Mouse (Mus musculus) macrophage (primary cell): ENCODE data around the gene Frmd4b. TPM values are rescaled to one million over a fixed set of nuclear protein-coding genes. Genes with fewer than 3 reads are reported as not detected.

Experiments used
- H3K27ac ChIP-seq: fragments of 350-480 bp; formaldehyde crosslinking; 2 replicates; pipeline ENCODE4 v1.9.0; 2021
- H3K36me3 ChIP-seq: fragments of 350-480 bp; formaldehyde crosslinking; 2 replicates; pipeline ENCODE4 v1.9.0; 2021; ENCODE audit errors: inconsistent target
- H3K4me3 ChIP-seq: fragments of 350-480 bp; formaldehyde crosslinking; 2 replicates; pipeline ENCODE4 v1.9.0; 2021; ENCODE audit errors: inconsistent target
- H3K79me2 ChIP-seq: fragments of 350-480 bp; formaldehyde crosslinking; 2 replicates; pipeline ENCODE4 v1.9.0; 2021; ENCODE audit errors: inconsistent target
- WGBS: methylation state at CpG from one replicate; pipeline ENCODE4 v1.1.7; 2026; ENCODE audit warnings: inconsistent platforms; ENCODE audit not compliant: missing documents; 5-methylcytosine and 5-hydroxymethylcytosine counted together
- polyA plus RNA-seq: library from polyadenylated mRNA; stranded (reverse); fragments of 250-400 nt; gene quantifications from 3 replicates; pipeline ENCODE4 v1.2.4, GENCODE M21; 2018; ENCODE audit warnings: inconsistent platforms

Frmd4b gene
- polyA plus RNA-seq, 1 experiment from 2014 or later: 139 TPM

- 33% methylated on average over 6 of the region's 6 CpGs for WGBS
- H3K4me3 ChIP-seq: no peak overlapping the region
- H3K36me3 ChIP-seq: no peaks in the 10 kb centered on the region
Observed at GRCm38 (mm10) chr6:97568538-97568937, 48.8 kb downstream of the Frmd4b start.

GRCm38 (mm10) chr6:97566746-97567145 lies 50.6 kb downstream of the Frmd4b start:
- WGBS: 86% methylated on average over 4 of the region's 4 CpGs

More at GRCm38 (mm10) chr6:97568538-97568937, 48.8 kb downstream of the Frmd4b start:
- H3K79me2 ChIP-seq: no peaks in the 10 kb centered on the region
- H3K27ac ChIP-seq: no peak overlapping the region

GRCm38 (mm10) chr6:97557147-97557546 lies 60.2 kb downstream of the Frmd4b start:
- Histone ChIP-seq H3K4me3 (no peak overlapping the region), H3K27ac (no peak overlapping the region), H3K79me2 (no peaks in the 10 kb centered on the region), H3K36me3 (no peaks in the 10 kb centered on the region)
- WGBS: 92% methylated on average over 8 of the region's 8 CpGs

More at GRCm38 (mm10) chr6:97566746-97567145, 50.6 kb downstream of the Frmd4b start:
- Histone ChIP-seq H3K79me2 (no peaks in the 10 kb centered on the region), H3K27ac (no peak overlapping the region), H3K4me3 (no peak overlapping the region), H3K36me3 (no peaks in the 10 kb centered on the region)

GRCm38 (mm10) chr6:97555637-97556036 lies 61.7 kb downstream of the Frmd4b start:
- no peaks in the 10 kb centered on the region for H3K79me2 ChIP-seq
- WGBS: 92% methylated on average over 7 of the region's 7 CpGs
- no peak overlapping the region for H3K4me3 ChIP-seq
- H3K36me3 ChIP-seq: no peaks in the 10 kb centered on the region
- H3K27ac ChIP-seq: no peak overlapping the region

GRCm38 (mm10) chr6:97553431-97553830 lies 63.9 kb downstream of the Frmd4b start:
- Histone ChIP-seq H3K4me3 (no peak overlapping the region), H3K27ac (no peak overlapping the region), H3K79me2 (no peaks in the 10 kb centered on the region), H3K36me3 (no peaks in the 10 kb centered on the region)
- 56% methylated on average over 4 of the region's 4 CpGs for WGBS

- Histone ChIP-seq H3K36me3 (no peaks in the 10 kb centered on the region), H3K79me2 (no peaks in the 10 kb centered on the region), H3K4me3 (no peak overlapping the region), H3K27ac (no peak overlapping the region)
- WGBS: 100% methylated on average over 3 of the region's 3 CpGs
Observed at GRCm38 (mm10) chr6:97552573-97552972, 64.8 kb downstream of the Frmd4b start.

- 72% methylated on average over 8 of the region's 8 CpGs for WGBS
- no peaks in the 10 kb centered on the region for H3K36me3 ChIP-seq
Observed at GRCm38 (mm10) chr6:97551884-97552283, 65.5 kb downstream of the Frmd4b start.

GRCm38 (mm10) chr6:97551161-97551560 lies 66.2 kb downstream of the Frmd4b start:
- Histone ChIP-seq H3K36me3 (no peaks in the 10 kb centered on the region), H3K4me3 (no peak overlapping the region), H3K79me2 (no peaks in the 10 kb centered on the region), H3K27ac (no peak overlapping the region)
- 89% methylated on average over 4 of the region's 4 CpGs for WGBS

More at GRCm38 (mm10) chr6:97551884-97552283, 65.5 kb downstream of the Frmd4b start:
- Histone ChIP-seq H3K79me2 (no peaks in the 10 kb centered on the region), H3K27ac (no peak overlapping the region), H3K4me3 (no peak overlapping the region)

- WGBS: 100% methylated on average over 2 of the region's 2 CpGs
- no peaks in the 10 kb centered on the region for H3K79me2 ChIP-seq
- no peaks in the 10 kb centered on the region for H3K36me3 ChIP-seq
- H3K27ac ChIP-seq: no peak overlapping the region
- H3K4me3 ChIP-seq: no peak overlapping the region
Observed at GRCm38 (mm10) chr6:97540458-97540857, 76.9 kb downstream of the Frmd4b start.

- no peaks in the 10 kb centered on the region for H3K36me3 ChIP-seq
- H3K4me3 ChIP-seq: no peak overlapping the region
- 95% methylated on average over 9 of the region's 9 CpGs for WGBS
- no peaks in the 10 kb centered on the region for H3K79me2 ChIP-seq
- no peak overlapping the region for H3K27ac ChIP-seq
Observed at GRCm38 (mm10) chr6:97535763-97536445, 81.4 kb downstream of the Frmd4b start.

GRCm38 (mm10) chr6:97531043-97531442 lies 86.3 kb downstream of the Frmd4b start:
- no peaks in the 10 kb centered on the region for H3K79me2 ChIP-seq
- H3K4me3 ChIP-seq: no peak overlapping the region
- H3K36me3 ChIP-seq: no peaks in the 10 kb centered on the region
- no peak overlapping the region for H3K27ac ChIP-seq
- 3% methylated on average over 4 of the region's 4 CpGs for WGBS

GRCm38 (mm10) chr6:97528961-97529680 lies 88.2 kb downstream of the Frmd4b start:
- whole genome bisulfite sequencing: 93% methylated on average over 15 of the region's 15 CpGs

GRCm38 (mm10) chr6:97526092-97526491 lies 91.2 kb downstream of the Frmd4b start:
- Histone ChIP-seq H3K36me3 (no peaks in the 10 kb centered on the region), H3K4me3 (no peak overlapping the region), H3K79me2 (no peaks in the 10 kb centered on the region), H3K27ac (no peak overlapping the region)
- 27% methylated on average over 8 of the region's 8 CpGs for WGBS

More at GRCm38 (mm10) chr6:97528961-97529680, 88.2 kb downstream of the Frmd4b start:
- Histone ChIP-seq H3K4me3 (no peak overlapping the region), H3K79me2 (no peaks in the 10 kb centered on the region), H3K36me3 (no peaks in the 10 kb centered on the region), H3K27ac (no peak overlapping the region)

GRCm38 (mm10) chr6:97523118-97523517 lies 94.2 kb downstream of the Frmd4b start:
- H3K36me3 ChIP-seq: no peaks in the 10 kb centered on the region
- no peak overlapping the region for H3K4me3 ChIP-seq
- WGBS: 1% methylated on average over 11 of the region's 11 CpGs

More at GRCm38 (mm10) chr6:97523118-97523517, 94.2 kb downstream of the Frmd4b start:
- H3K27ac ChIP-seq: no peak overlapping the region
- H3K79me2 ChIP-seq: no peaks in the 10 kb centered on the region
